8 mouse cellular contexts compared by ENCODE assay signal in genomic region chr8:119911258-119911962, GRCm38 (mm10). TPM values are rescaled to one million over a fixed set of nuclear protein-coding genes. Genes with fewer than 3 reads are reported as not detected.
DNase-seq lines count a peak whose midpoint lies in the region; ATAC-seq and TF ChIP-seq lines count a peak whose summit lies in the region.

No protein-coding gene starts in this region.

- no peak for TF ChIP-seq EP300 in heart, postnatal 0 days (IDR thresholded peaks at IDR 0.05; ENCODE audit: low read depth)
- TF ChIP-seq EP300 in MEL (IDR thresholded peaks at IDR 0.05; ENCODE audit: low read depth in 1 of 2, low read length in 2 of 2): no peak

- no peak for TF ChIP-seq RAD21 in MEL (IDR thresholded peaks at IDR 0.05; ENCODE audit: low read depth, low read length)

- no peaks in the 10 kb centered on the region for H3K9me3 ChIP-seq in heart, postnatal 0 days (replicated peaks; ENCODE audit: control insufficient read depth, low read length)
- H3K9me3 ChIP-seq in MEL (replicated peaks; ENCODE audit: insufficient read depth, low read length): no peaks in the 10 kb centered on the region
- no peaks in the 10 kb centered on the region for H3K9me3 ChIP-seq in hindbrain, embryonic 11.5 days (ENCODE audit: control insufficient read depth, low read length)
- H3K9me3 ChIP-seq in midbrain, embryonic 14.5 days (ENCODE audit: control insufficient read depth, low read length): no peaks in the 10 kb centered on the region

- H3K4me2 ChIP-seq in heart, postnatal 0 days (ENCODE audit: low read depth, low read length): peak overlapping the region; percentile 91
- H3K4me2 ChIP-seq in hindbrain, embryonic 11.5 days (replicated peaks; ENCODE audit: low read depth, low read length): peak overlapping the region; percentile 82
- H3K4me2 ChIP-seq in midbrain, embryonic 14.5 days (ENCODE audit: low read length): peak overlapping the region; percentile 85

- TF ChIP-seq POLR2A in MEL (IDR thresholded peaks at IDR 0.05; ENCODE audit: control insufficient read depth in 1 of 2, insufficient read depth in 1 of 2, low read depth in 1 of 2, low read length in 2 of 2, poor library complexity in 1 of 2): no peak

- intact Hi-C loops in heart, postnatal 36 days (cut with DNase I): no loop called here

- TF ChIP-seq CTCF in heart, postnatal 0 days (IDR thresholded peaks at IDR 0.05; ENCODE audit: low read depth): no peak
- no peak for TF ChIP-seq CTCF in MEL (IDR thresholded peaks at IDR 0.05 in 2 of 3, conservative IDR thresholded peaks at IDR 0.05 in 1 of 3; ENCODE audit: control insufficient read depth in 1 of 3, insufficient read depth in 1 of 3, low read depth in 2 of 3, low read length in 3 of 3, poor library complexity in 1 of 3, severe bottlenecking in 1 of 3)

- H3K9ac ChIP-seq in heart, postnatal 0 days (replicated peaks; ENCODE audit: low read depth, low read length): peak overlapping the region; percentile 74
- H3K9ac ChIP-seq in MEL (ENCODE audit: control insufficient read depth, low read depth, low read length, poor library complexity, severe bottlenecking): peak overlapping the region; percentile 92
- H3K9ac ChIP-seq in hindbrain, embryonic 11.5 days (ENCODE audit: low read depth, low read length): peak overlapping the region; percentile 87
- H3K9ac ChIP-seq in midbrain, embryonic 14.5 days (replicated peaks; ENCODE audit: low read length): peak overlapping the region; percentile 84

- peak overlapping the region; percentile 84 for H3K4me3 ChIP-seq in heart, postnatal 0 days (ENCODE audit: low read depth, low read length)
- H3K4me3 ChIP-seq in MEL (ENCODE audit: control insufficient read depth in 1 of 2, insufficient read depth in 1 of 2, low read depth in 2 of 2, low read length in 2 of 2): peak overlapping the region; percentile 63 to 93
- peak overlapping the region; percentile 89 for H3K4me3 ChIP-seq in hindbrain, embryonic 11.5 days (ENCODE audit: low read depth, low read length)
- H3K4me3 ChIP-seq in midbrain, embryonic 14.5 days (replicated peaks; ENCODE audit: low read depth, low read length): peak overlapping the region; percentile 80

- peak; percentile 31 for ATAC-seq in heart, postnatal 0 days (ENCODE audit: insufficient read depth, low read depth)
- ATAC-seq in hindbrain, embryonic 11.5 days (ENCODE audit: low FRiP score): peak; percentile 70
- ATAC-seq in midbrain, embryonic 14.5 days (ENCODE audit: low FRiP score, low TSS enrichment): peak; percentile 51; the same call in 1 of the 2 replicates

- H3K27me3 ChIP-seq in heart, postnatal 0 days (ENCODE audit: control insufficient read depth, insufficient read depth, low read length): 0 out of 2 replicates have a peak, but pooled peaks cover 3% of the 10 kb centered on the region
- H3K27me3 ChIP-seq in MEL (ENCODE audit: control insufficient read depth in 1 of 2, insufficient read depth in 2 of 2, low read length in 2 of 2): no peaks in the 10 kb centered on the region
- H3K27me3 ChIP-seq in hindbrain, embryonic 11.5 days (ENCODE audit: control insufficient read depth, insufficient read depth, low read length): no peaks in the 10 kb centered on the region
- H3K27me3 ChIP-seq in midbrain, embryonic 14.5 days (ENCODE audit: control insufficient read depth, insufficient read depth, low read length): no peaks in the 10 kb centered on the region

- H3K27ac ChIP-seq in heart, postnatal 0 days (ENCODE audit: low read depth): peak overlapping the region; percentile 91
- H3K27ac ChIP-seq in MEL (ENCODE audit: control insufficient read depth, low read depth, low read length): peak overlapping the region; percentile 81
- peak overlapping the region; percentile 87 for H3K27ac ChIP-seq in hindbrain, embryonic 11.5 days (ENCODE audit: low read depth, low read length)
- peak overlapping the region; percentile 95 for H3K27ac ChIP-seq in midbrain, embryonic 14.5 days (replicated peaks; ENCODE audit: low read depth, low read length)

- H3K36me3 ChIP-seq in heart, postnatal 0 days (replicated peaks; ENCODE audit: control insufficient read depth, insufficient read depth, low read length): no peaks in the 10 kb centered on the region
- peaks cover 7 to 40% of the 10 kb centered on the region in 2 experiments; a peak in 3 of 4 replicates for H3K36me3 ChIP-seq in MEL (ENCODE audit: control insufficient read depth in 1 of 2, insufficient read depth in 2 of 2, low read length in 2 of 2)
- H3K36me3 ChIP-seq in hindbrain, embryonic 11.5 days (ENCODE audit: control insufficient read depth, insufficient read depth, low read length): no peaks in the 10 kb centered on the region
- H3K36me3 ChIP-seq in midbrain, embryonic 14.5 days (ENCODE audit: control insufficient read depth, insufficient read depth, low read length): no peaks in the 10 kb centered on the region

- peak; percentile 14 for DNase-seq in heart, postnatal 0 days (ENCODE audit: low spot score)
- DNase-seq in heart, postnatal 36 days: no peak
- DNase-seq in MEL (ENCODE audit: low read depth, low spot score): peak; percentile 70
- no peak for DNase-seq in hindbrain, embryonic 11.5 days (ENCODE audit: low spot score)
- no peak for DNase-seq in midbrain, embryonic 14.5 days
- DNase-seq in cerebellum, adult 8-10 months: no peak
- no peak for DNase-seq in thymus, adult 18-20 months
- DNase-seq in kidney, postnatal 25 days: no peak

- peaks cover 58% of the 10 kb centered on the region for H3K79me2 ChIP-seq in MEL (ENCODE audit: control insufficient read depth, insufficient read depth, low read length, poor library complexity)

- H3K4me1 ChIP-seq in heart, postnatal 0 days (ENCODE audit: control insufficient read depth, insufficient read depth): peaks cover 23% of the 10 kb centered on the region
- H3K4me1 ChIP-seq in MEL (ENCODE audit: control insufficient read depth in 1 of 2, insufficient read depth in 2 of 2, low read length in 2 of 2): peaks cover 14 to 43% of the 10 kb centered on the region in 2 experiments
- H3K4me1 ChIP-seq in hindbrain, embryonic 11.5 days (replicated peaks; ENCODE audit: control insufficient read depth, insufficient read depth, low read length): peaks cover 8% of the 10 kb centered on the region; the same call in 1 of the 2 replicates
- peaks cover 42% of the 10 kb centered on the region for H3K4me1 ChIP-seq in midbrain, embryonic 14.5 days (ENCODE audit: control insufficient read depth, insufficient read depth, low read length)

- WGBS in heart, postnatal 0 days: 3% methylated on average over 30 of the region's 30 CpGs
- WGBS in hindbrain, embryonic 11.5 days: under 1% methylated on average over 30 of the region's 30 CpGs
- WGBS in midbrain, embryonic 14.5 days: under 1% methylated on average over 30 of the region's 30 CpGs

TF ChIP-seq in MEL, 35 proteins besides CTCF, POLR2A, EP300 and RAD21 (continues in another document):
- TF ChIP-seq POLR2AphosphoS5 (IDR thresholded peaks at IDR 0.05; ENCODE audit: borderline replicate concordance, low read depth, low read length): no peak
- TF ChIP-seq ZKSCAN1 (IDR thresholded peaks at IDR 0.05; ENCODE audit: low read depth, low read length): no peak
- TF ChIP-seq GATA1 (IDR thresholded peaks at IDR 0.05; ENCODE audit: low read depth, low read length): no peak
- no peak for TF ChIP-seq MAFK (IDR thresholded peaks at IDR 0.05; ENCODE audit: borderline replicate concordance, low read depth, low read length)
- no peak for TF ChIP-seq RCOR1 (IDR thresholded peaks at IDR 0.05; ENCODE audit: low read depth, low read length)
- TF ChIP-seq MAX (IDR thresholded peaks at IDR 0.05; ENCODE audit: low read length): peak; percentile 89
- TF ChIP-seq JUND (IDR thresholded peaks at IDR 0.05; ENCODE audit: low read depth, low read length): no peak
- TF ChIP-seq POLR2AphosphoS2 (IDR thresholded peaks at IDR 0.05; ENCODE audit: low read length): no peak
- TF ChIP-seq GABPA (IDR thresholded peaks at IDR 0.05; ENCODE audit: low read depth, low read length): no peak
- no peak for TF ChIP-seq ZC3H11A (IDR thresholded peaks at IDR 0.05; ENCODE audit: low read depth, low read length)
- no peak for TF ChIP-seq BHLHE40 (IDR thresholded peaks at IDR 0.05; ENCODE audit: borderline replicate concordance, low read depth, low read length)
- TF ChIP-seq TAL1 (IDR thresholded peaks at IDR 0.05; ENCODE audit: low read length): no peak
- no peak for TF ChIP-seq MYB (IDR thresholded peaks at IDR 0.05; ENCODE audit: low read depth, low read length)

RNA-seq across cellular contexts. Expression of gene Gm20388, which starts 0.8 kb away (rescaled TPM):
- 17.3 and 29.1 TPM in 2 replicates for total RNA-seq in heart, postnatal 0 days (2014; rRNA removed; ENCODE audit: low replicate concordance)
- not detected in 2 replicates for polyA plus RNA-seq in heart, postnatal 0 days (2015; fragmentation: Nextera tagmentation; extraction: Ambion mirVana)
- total RNA-seq in heart, postnatal 36 days (2021): 1 to 10 TPM; 3.5 to 4.9 TPM
- total RNA-seq in MEL (2012; rRNA removed): 8.1 and 11.1 TPM in 2 replicates
- 10 to 100 TPM in 1 of 2 experiments, not detected in 1; 17.8 TPM for polyA plus RNA-seq in MEL (2012; ENCODE audit: insufficient read depth in 1 of 2, insufficient read length in 2 of 2, low read depth in 1 of 2, low replicate concordance in 2 of 2, missing spikeins in 1 of 2)
- 11.8 and 11.9 TPM in 2 replicates for polyA plus RNA-seq in hindbrain, embryonic 11.5 days (2014; fragmentation: Nextera tagmentation; extraction: Ambion mirVana)
- 4.1 and 4.7 TPM in 2 replicates for polyA plus RNA-seq in midbrain, embryonic 14.5 days (2014; fragmentation: Nextera tagmentation; extraction: Ambion mirVana)

RNA-seq across cellular contexts. Expression of gene Usp10, which starts 1.2 kb away (rescaled TPM):
- 36.6 and 44.0 TPM in 2 replicates for total RNA-seq in heart, postnatal 0 days (2014; rRNA removed; ENCODE audit: low replicate concordance)
- 47.7 and 54.9 TPM in 2 replicates for polyA plus RNA-seq in heart, postnatal 0 days (2015; fragmentation: Nextera tagmentation; extraction: Ambion mirVana)
- total RNA-seq in heart, postnatal 36 days (2021): 10 to 100 TPM; 45.5 to 50.8 TPM
- total RNA-seq in MEL (2012; rRNA removed): 205 and 227 TPM in 2 replicates
- polyA plus RNA-seq in MEL (2012; ENCODE audit: insufficient read depth in 1 of 2, insufficient read length in 2 of 2, low read depth in 1 of 2, low replicate concordance in 2 of 2, missing spikeins in 1 of 2): 100 to 1,000 TPM; 263 to 398 TPM
- 130 and 136 TPM in 2 replicates for polyA plus RNA-seq in hindbrain, embryonic 11.5 days (2014; fragmentation: Nextera tagmentation; extraction: Ambion mirVana)
- 94.2 and 106 TPM in 2 replicates for polyA plus RNA-seq in midbrain, embryonic 14.5 days (2014; fragmentation: Nextera tagmentation; extraction: Ambion mirVana)

RNA-seq across cellular contexts. Expression of gene Klhl36, which starts 49.3 kb away (rescaled TPM):
- 6.5 and 10.0 TPM in 2 replicates for total RNA-seq in heart, postnatal 0 days (2014; rRNA removed; ENCODE audit: low replicate concordance)
- 6.7 and 6.9 TPM in 2 replicates for polyA plus RNA-seq in heart, postnatal 0 days (2015; fragmentation: Nextera tagmentation; extraction: Ambion mirVana)
- 1 to 10 TPM; 2.5 to 2.6 TPM for total RNA-seq in heart, postnatal 36 days (2021)
- 4.5 and 4.6 TPM in 2 replicates for total RNA-seq in MEL (2012; rRNA removed)
- 1 to 10 TPM in 1 of 2 experiments, not detected in 1; 6.6 TPM for polyA plus RNA-seq in MEL (2012; ENCODE audit: insufficient read depth in 1 of 2, insufficient read length in 2 of 2, low read depth in 1 of 2, low replicate concordance in 2 of 2, missing spikeins in 1 of 2)
- polyA plus RNA-seq in hindbrain, embryonic 11.5 days (2014; fragmentation: Nextera tagmentation; extraction: Ambion mirVana): 9.2 and 9.3 TPM in 2 replicates
- 14.0 and 18.1 TPM in 2 replicates for polyA plus RNA-seq in midbrain, embryonic 14.5 days (2014; fragmentation: Nextera tagmentation; extraction: Ambion mirVana)

Comparison
In these comparisons a context has a peak if more than half of its experiments do, and no peak if none do; other contexts are left out.
1. DNase-seq: peak in heart, postnatal 0 days (single experiment) and MEL (single experiment); none in heart, postnatal 36 days (0 of 2), hindbrain, embryonic 11.5 days (single experiment), midbrain, embryonic 14.5 days (single experiment), cerebellum, adult 8-10 months (single experiment), thymus, adult 18-20 months (0 of 2) and kidney, postnatal 25 days (0 of 2).
2. Peak in every context shown above with its lines, with median percentiles within 50 percentile points of each other: ATAC-seq, H3K27ac ChIP-seq, H3K4me2 ChIP-seq, H3K4me3 ChIP-seq and H3K9ac ChIP-seq.